In the genomic region with DNA sequence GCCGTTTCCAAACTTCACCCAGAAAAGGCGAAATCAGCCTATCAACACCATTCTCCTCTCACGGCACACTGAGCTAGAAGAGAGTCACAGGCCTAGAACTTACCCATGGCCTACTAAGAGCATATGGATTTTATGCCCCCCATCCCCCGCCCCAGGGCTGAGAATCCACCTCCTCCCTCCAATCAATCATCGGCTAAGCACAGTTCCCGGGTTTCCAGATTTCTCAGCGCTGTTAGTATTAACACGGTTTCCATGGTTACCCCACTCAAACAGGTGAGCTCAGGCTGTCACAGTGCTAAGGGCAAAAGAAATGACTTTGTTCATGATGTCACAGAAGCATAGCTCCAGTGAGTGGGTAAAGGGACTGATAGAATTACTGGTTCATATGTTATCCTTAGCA, we compare ENCODE assay signal across 11 mouse cellular contexts.
A peak's percentile ranks its signal among the peaks of the same experiment; 100 is the strongest.
DNase-seq lines count a peak whose midpoint lies in the region; ATAC-seq and TF ChIP-seq lines count a peak whose summit lies in the region.
"Had no signal": no experiment of that assay in that cellular context is flagged by ENCODE, and none has a peak within 500 bp of the region (broad histone marks: within the 10 kb centered on the region; RNA-seq: fewer than 3 reads in every experiment).

No protein-coding gene starts in this region.

- no peaks in the 10 kb centered on the region for H3K27me3 ChIP-seq in kidney, postnatal 0 days (ENCODE audit: insufficient read depth, low read length)
- no peaks in the 10 kb centered on the region for H3K27me3 ChIP-seq in hindbrain, embryonic 11.5 days (ENCODE audit: control insufficient read depth, insufficient read depth, low read length)
- H3K27me3 ChIP-seq in liver, postnatal 0 days (ENCODE audit: insufficient read depth, low read length), result no peaks in the 10 kb centered on the region
- no peaks in the 10 kb centered on the region for H3K27me3 ChIP-seq in lung, postnatal 0 days (replicated peaks; ENCODE audit: insufficient read depth, low read length)
- H3K27me3 ChIP-seq: stomach, embryonic 15.5 days had no signal

- 48% methylated on average over 8 of the region's 8 CpGs for WGBS in kidney, postnatal 0 days
- WGBS in hindbrain, embryonic 11.5 days, result 63% methylated on average over 8 of the region's 8 CpGs
- WGBS in liver, postnatal 0 days (ENCODE audit: insufficient replicate concordance), result 55% methylated on average over 8 of the region's 8 CpGs
- whole genome bisulfite sequencing in lung, postnatal 0 days, result 31% methylated on average over 8 of the region's 8 CpGs

- no peak overlapping the region for H3K4me2 ChIP-seq in kidney, postnatal 0 days (ENCODE audit: low read length)
- no peak overlapping the region for H3K4me2 ChIP-seq in hindbrain, embryonic 11.5 days (replicated peaks; ENCODE audit: low read depth, low read length)
- H3K4me2 ChIP-seq in liver, postnatal 0 days (ENCODE audit: low read depth, low read length), result no peak overlapping the region
- H3K4me2 ChIP-seq in lung, postnatal 0 days (replicated peaks; ENCODE audit: low read depth, low read length), result no peak overlapping the region
- H3K4me2 ChIP-seq: stomach, embryonic 15.5 days had no signal

- H3K9ac ChIP-seq in kidney, postnatal 0 days (ENCODE audit: low read depth, low read length), result no peak overlapping the region
- no peak overlapping the region for H3K9ac ChIP-seq in hindbrain, embryonic 11.5 days (ENCODE audit: low read depth, low read length)
- H3K9ac ChIP-seq in liver, postnatal 0 days (replicated peaks), result no peak overlapping the region
- no peak overlapping the region for H3K9ac ChIP-seq in lung, postnatal 0 days (replicated peaks; ENCODE audit: low read depth)
- H3K9ac ChIP-seq: stomach, embryonic 15.5 days had no signal

- 0 out of 2 replicates have a peak, but pooled peaks have one; percentile 13 for ATAC-seq in kidney, postnatal 0 days (replicated peaks; ENCODE audit: low FRiP score, low read depth)
- ATAC-seq in hindbrain, embryonic 11.5 days (ENCODE audit: low FRiP score), result no peak
- peak; percentile 43; the same call in 1 of the 2 replicates for ATAC-seq in liver, postnatal 0 days
- no peak for ATAC-seq in lung, postnatal 0 days

- no peak for DNase-seq in kidney, postnatal 0 days (ENCODE audit: low spot score)
- no peak for DNase-seq in kidney, postnatal 25 days
- peak; percentile 37 for DNase-seq in embryo, embryonic 10 days (ENCODE audit: low spot score)
- DNase-seq in hindbrain, embryonic 11.5 days (ENCODE audit: low spot score), result peak; percentile 36
- no peak for DNase-seq in liver, postnatal 0 days
- DNase-seq in gastrocnemius, postnatal 4 days (ENCODE audit: low spot score in 2 of 2), result no peak
- no peak for DNase-seq in testis, postnatal 10 days (ENCODE audit: low spot score)
- DNase-seq in lung, postnatal 0 days (ENCODE audit: low spot score), result no peak
- DNase-seq: cerebellum, adult 11-12 months had no signal

- no peaks in the 10 kb centered on the region for H3K36me3 ChIP-seq in kidney, postnatal 0 days (ENCODE audit: insufficient read depth, low read length)
- no peaks in the 10 kb centered on the region for H3K36me3 ChIP-seq in hindbrain, embryonic 11.5 days (ENCODE audit: control insufficient read depth, insufficient read depth, low read length)
- H3K36me3 ChIP-seq in liver, postnatal 0 days (replicated peaks; ENCODE audit: insufficient read depth, low read length), result no peaks in the 10 kb centered on the region
- H3K36me3 ChIP-seq in lung, postnatal 0 days (ENCODE audit: insufficient read depth, low read length), result no peaks in the 10 kb centered on the region
- H3K36me3 ChIP-seq: stomach, embryonic 15.5 days had no signal

- no peak for TF ChIP-seq EP300 in liver, postnatal 0 days (IDR thresholded peaks at IDR 0.05; ENCODE audit: low read depth)
- no peak for TF ChIP-seq EP300 in lung, postnatal 0 days (IDR thresholded peaks at IDR 0.05)

- no peak overlapping the region for H3K27ac ChIP-seq in kidney, postnatal 0 days
- H3K27ac ChIP-seq in hindbrain, embryonic 11.5 days (ENCODE audit: low read depth, low read length), result no peak overlapping the region
- H3K27ac ChIP-seq in liver, postnatal 0 days (ENCODE audit: low read depth), result no peak overlapping the region
- no peak overlapping the region for H3K27ac ChIP-seq in lung, postnatal 0 days (ENCODE audit: low read length)
- H3K27ac ChIP-seq: stomach, embryonic 15.5 days had no signal

- no peak overlapping the region for H3K4me3 ChIP-seq in kidney, postnatal 0 days (replicated peaks; ENCODE audit: low read depth, low read length)
- no peak overlapping the region for H3K4me3 ChIP-seq in hindbrain, embryonic 11.5 days (ENCODE audit: low read depth, low read length)
- H3K4me3 ChIP-seq in liver, postnatal 0 days (ENCODE audit: low read depth, low read length), result no peak overlapping the region
- H3K4me3 ChIP-seq in lung, postnatal 0 days (ENCODE audit: low read depth, low read length), result no peak overlapping the region
- H3K4me3 ChIP-seq: myocyte; stomach, embryonic 15.5 days had no signal

- no peaks in the 10 kb centered on the region for H3K9me3 ChIP-seq in kidney, postnatal 0 days (replicated peaks; ENCODE audit: low read length)
- no peaks in the 10 kb centered on the region for H3K9me3 ChIP-seq in hindbrain, embryonic 11.5 days (ENCODE audit: control insufficient read depth, low read length)
- no peaks in the 10 kb centered on the region for H3K9me3 ChIP-seq in liver, postnatal 0 days (ENCODE audit: low read length)
- H3K9me3 ChIP-seq in lung, postnatal 0 days (ENCODE audit: low read length), result no peaks in the 10 kb centered on the region
- H3K9me3 ChIP-seq: stomach, embryonic 15.5 days had no signal

- TF ChIP-seq CTCF in kidney, postnatal 0 days (IDR thresholded peaks at IDR 0.05; ENCODE audit: low read depth), result no peak
- no peak for TF ChIP-seq CTCF in liver, postnatal 0 days (IDR thresholded peaks at IDR 0.05; ENCODE audit: low read depth)
- no peak for TF ChIP-seq CTCF in lung, postnatal 0 days (IDR thresholded peaks at IDR 0.05)

- no peaks in the 10 kb centered on the region for H3K4me1 ChIP-seq in kidney, postnatal 0 days (replicated peaks; ENCODE audit: insufficient read depth, low read length)
- H3K4me1 ChIP-seq in hindbrain, embryonic 11.5 days (replicated peaks; ENCODE audit: control insufficient read depth, insufficient read depth, low read length), result no peaks in the 10 kb centered on the region
- H3K4me1 ChIP-seq in liver, postnatal 0 days (ENCODE audit: insufficient read depth), result no peaks in the 10 kb centered on the region
- no peaks in the 10 kb centered on the region for H3K4me1 ChIP-seq in lung, postnatal 0 days (ENCODE audit: insufficient read depth, low read depth, low read length)

Comparison
In these comparisons a context has a peak if more than half of its experiments do, and no peak if none do; other contexts are left out.
1. ATAC-seq: peak in kidney, postnatal 0 days (single experiment) and liver, postnatal 0 days (single experiment); none in hindbrain, embryonic 11.5 days (single experiment) and lung, postnatal 0 days (single experiment).
2. DNase-seq: peak in embryo, embryonic 10 days (single experiment) and hindbrain, embryonic 11.5 days (single experiment); none in kidney, postnatal 0 days (single experiment), kidney, postnatal 25 days (0 of 2), liver, postnatal 0 days (single experiment), gastrocnemius, postnatal 4 days (0 of 2), testis, postnatal 10 days (single experiment) and lung, postnatal 0 days (single experiment).